Mouse (Mus musculus): ENCODE data around the gene Ksr1. TPM values are rescaled to one million over a fixed set of nuclear protein-coding genes. Genes with fewer than 3 reads are reported as not detected.

Ksr1 gene
- total and polyA plus RNA-seq, 3 experiments = 22.5 to 73.1 (median 61.2) TPM

DNA sequence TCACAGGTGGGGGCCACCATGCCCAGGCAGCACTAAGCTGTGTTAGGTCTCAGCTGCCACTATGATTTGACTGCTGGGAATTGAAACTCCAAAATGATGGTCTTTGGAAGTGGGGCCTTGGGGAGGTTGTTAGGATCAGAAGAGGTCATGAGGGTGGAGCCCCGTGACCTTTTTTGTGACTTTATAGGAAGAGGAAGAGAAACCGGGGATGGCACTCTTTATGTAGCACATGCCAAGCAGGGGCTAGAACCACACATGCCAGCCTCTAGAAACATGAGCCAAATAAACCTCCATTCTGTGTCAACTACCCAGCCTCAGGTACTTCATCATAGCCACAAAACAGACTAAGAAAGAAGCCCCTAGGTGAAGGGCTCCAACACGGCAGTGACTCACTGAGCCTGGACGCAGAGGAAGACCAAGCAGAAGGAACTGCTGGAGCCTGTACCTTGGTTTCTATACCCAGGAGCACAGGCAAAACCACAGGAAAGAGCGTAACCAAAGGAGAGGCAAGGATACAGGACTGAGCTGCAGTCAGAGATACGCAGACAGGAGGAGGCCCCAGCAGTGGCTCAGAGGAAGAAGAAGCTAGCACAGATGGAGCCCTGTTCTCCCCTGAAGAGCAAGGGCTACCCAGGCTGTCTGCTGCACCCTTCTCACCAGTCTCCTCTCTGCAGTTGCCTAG, 15.0 kb upstream of the Ksr1 start:
- Histone ChIP-seq H3K9me3 (replicated peaks; ENCODE audit: low read length) (peaks cover 5% of the 10 kb centered on the region), H3K4me3 (replicated peaks in 1 of 3; ENCODE audit: low read depth in 2 of 3, low read length in 2 of 3, poor library complexity in 1 of 3) (no peak overlapping the region), H3K9ac (ENCODE audit: insufficient read depth, low read depth) (no peak overlapping the region), H3K27me3 (replicated peaks) (peaks cover 2% of the 10 kb centered on the region), H3K36me3 (replicated peaks in 1 of 2; ENCODE audit: control insufficient read depth in 1 of 2, insufficient read depth in 1 of 2, low read length in 1 of 2) (no peaks in the 10 kb centered on the region), H3K79me2 (replicated peaks; ENCODE audit: control insufficient read depth, extremely low read depth, insufficient read depth, poor library complexity, severe bottlenecking) (no peaks in the 10 kb centered on the region), H3K4me1 (ENCODE audit: control insufficient read depth in 1 of 2, insufficient read depth in 2 of 2) (peaks cover 0 to 9% of the 10 kb centered on the region in 2 experiments; a peak in 2 of 4 replicates), H3K4me2 (ENCODE audit: insufficient read depth, low read depth, poor library complexity, severe bottlenecking) (no peak overlapping the region), H3K27ac (ENCODE audit: insufficient read depth, low read depth) (no peak overlapping the region)
- DNase-seq (ENCODE audit: extremely low read depth) = no peak
- dilution Hi-C loops (cut with MboI; ENCODE audit: extremely low pct_ligation_motif_present, extremely low pct_unique_long_range_greater_than_20kb, low sequenced_read_pairs) (no loop called here), in situ Hi-C loops (cut with MboI; ENCODE audit: low pct_ligation_motif_present, low pct_unique_long_range_greater_than_20kb, low sequenced_read_pairs) (no loop called here)
- TF ChIP-seq JUN (IDR thresholded peaks at IDR 0.05; ENCODE audit: insufficient read depth, low read depth, low read length) = no peak
- TF ChIP-seq UBTF (IDR thresholded peaks at IDR 0.05; ENCODE audit: low read depth, low read length) = no peak

DNA sequence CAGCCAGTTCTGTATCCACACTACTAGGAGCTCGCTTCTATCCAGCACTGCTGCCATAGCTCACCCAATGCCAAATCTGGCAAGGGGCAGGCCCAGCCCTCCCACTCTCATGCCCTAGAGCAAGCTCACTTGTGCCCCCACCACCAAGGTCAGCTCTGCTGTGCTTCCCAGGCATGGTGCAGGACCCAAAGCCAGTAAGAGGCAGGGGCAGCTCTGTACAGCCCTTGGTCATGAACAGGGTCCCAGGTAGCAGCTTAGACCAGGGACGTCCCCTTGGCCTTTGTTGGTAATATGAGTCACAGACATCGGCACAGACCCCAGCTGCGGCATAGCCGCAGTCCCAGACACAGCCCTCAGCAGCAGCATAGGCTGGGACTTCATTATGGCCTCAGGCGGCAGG, 13.9 kb upstream of the Ksr1 start:
- TF ChIP-seq MAZ (IDR thresholded peaks at IDR 0.05; ENCODE audit: low read depth, low read length) (no peak), GABPA (IDR thresholded peaks at IDR 0.05; ENCODE audit: insufficient replicate concordance, low read depth, low read length) (no peak), ZMIZ1 (IDR thresholded peaks at IDR 0.05; ENCODE audit: low read depth, low read length) (no peak), POLR2AphosphoS2 (IDR thresholded peaks at IDR 0.05; ENCODE audit: low read depth, low read length) (no peak), UBTF (IDR thresholded peaks at IDR 0.05; ENCODE audit: low read depth, low read length) (no peak), CTCF (conservative IDR thresholded peaks at IDR 0.05 in 1 of 2, IDR thresholded peaks at IDR 0.05 in 1 of 2; ENCODE audit: low read depth in 2 of 2, low read length in 2 of 2) (no peak), RCOR1 (conservative IDR thresholded peaks at IDR 0.05; ENCODE audit: low read depth, low read length) (no peak), JUN (IDR thresholded peaks at IDR 0.05; ENCODE audit: insufficient read depth, low read depth, low read length) (no peak), NRF1 (IDR thresholded peaks at IDR 0.05; ENCODE audit: low read depth, low read length) (no peak), TCF12 (IDR thresholded peaks at IDR 0.05; ENCODE audit: low read depth, low read length) (no peak), USF2 (conservative IDR thresholded peaks at IDR 0.05; ENCODE audit: low read depth, low read length) (no peak), ZC3H11A (IDR thresholded peaks at IDR 0.05; ENCODE audit: low read depth, low read length) (no peak), PAX5 (IDR thresholded peaks at IDR 0.05; ENCODE audit: low read length) (no peak), TBP (conservative IDR thresholded peaks at IDR 0.05; ENCODE audit: low read depth, low read length) (no peak), KAT2A (IDR thresholded peaks at IDR 0.05; ENCODE audit: insufficient replicate concordance, low read length) (no peak), MYC (IDR thresholded peaks at IDR 0.05; ENCODE audit: low read depth, low read length) (no peak), ELF1 (IDR thresholded peaks at IDR 0.05; ENCODE audit: low read depth, low read length) (no peak)

More for the DNA sequence above, 13.9 kb upstream of the Ksr1 start:
- no peak overlapping the region for H3K9ac ChIP-seq (ENCODE audit: insufficient read depth, low read depth)
- H3K36me3 ChIP-seq (replicated peaks in 1 of 2; ENCODE audit: control insufficient read depth in 1 of 2, insufficient read depth in 1 of 2, low read length in 1 of 2) = no peaks in the 10 kb centered on the region
- in situ Hi-C loops (cut with MboI; ENCODE audit: low pct_ligation_motif_present, low pct_unique_long_range_greater_than_20kb, low sequenced_read_pairs) = no loop called here
- DNase-seq (ENCODE audit: extremely low read depth) = no peak
- no peak overlapping the region for H3K4me3 ChIP-seq (replicated peaks in 1 of 3; ENCODE audit: low read depth in 2 of 3, low read length in 2 of 3, poor library complexity in 1 of 3)
- dilution Hi-C loops (cut with MboI; ENCODE audit: extremely low pct_ligation_motif_present, extremely low pct_unique_long_range_greater_than_20kb, low sequenced_read_pairs) = no loop called here
- no peak overlapping the region for H3K27ac ChIP-seq (ENCODE audit: insufficient read depth, low read depth)
- H3K4me1 ChIP-seq (ENCODE audit: control insufficient read depth in 1 of 2, insufficient read depth in 2 of 2) = peaks cover 0 to 9% of the 10 kb centered on the region in 2 experiments; a peak in 2 of 4 replicates
- H3K27me3 ChIP-seq (replicated peaks) = peaks cover 2% of the 10 kb centered on the region
- H3K9me3 ChIP-seq (replicated peaks; ENCODE audit: low read length) = peaks cover 5% of the 10 kb centered on the region
- no peaks in the 10 kb centered on the region for H3K79me2 ChIP-seq (replicated peaks; ENCODE audit: control insufficient read depth, extremely low read depth, insufficient read depth, poor library complexity, severe bottlenecking)
- H3K4me2 ChIP-seq (ENCODE audit: insufficient read depth, low read depth, poor library complexity, severe bottlenecking) = no peak overlapping the region
